Mouse (Mus musculus) Muller cell, postnatal 12 days (primary cell): ENCODE results near the gene Gfm2.
"Not testable (repeated sequence)": the region's sequence is repeated elsewhere in the genome, so short reads cannot be mapped to it uniquely, and the experiment has no call there.

Experiments
- DNase-seq: peaks from one replicate; pipeline ENCODE4 v3.0.0-alpha.2; 2015; ENCODE audit errors: inconsistent ontology term

Gfm2 gene

DNA sequence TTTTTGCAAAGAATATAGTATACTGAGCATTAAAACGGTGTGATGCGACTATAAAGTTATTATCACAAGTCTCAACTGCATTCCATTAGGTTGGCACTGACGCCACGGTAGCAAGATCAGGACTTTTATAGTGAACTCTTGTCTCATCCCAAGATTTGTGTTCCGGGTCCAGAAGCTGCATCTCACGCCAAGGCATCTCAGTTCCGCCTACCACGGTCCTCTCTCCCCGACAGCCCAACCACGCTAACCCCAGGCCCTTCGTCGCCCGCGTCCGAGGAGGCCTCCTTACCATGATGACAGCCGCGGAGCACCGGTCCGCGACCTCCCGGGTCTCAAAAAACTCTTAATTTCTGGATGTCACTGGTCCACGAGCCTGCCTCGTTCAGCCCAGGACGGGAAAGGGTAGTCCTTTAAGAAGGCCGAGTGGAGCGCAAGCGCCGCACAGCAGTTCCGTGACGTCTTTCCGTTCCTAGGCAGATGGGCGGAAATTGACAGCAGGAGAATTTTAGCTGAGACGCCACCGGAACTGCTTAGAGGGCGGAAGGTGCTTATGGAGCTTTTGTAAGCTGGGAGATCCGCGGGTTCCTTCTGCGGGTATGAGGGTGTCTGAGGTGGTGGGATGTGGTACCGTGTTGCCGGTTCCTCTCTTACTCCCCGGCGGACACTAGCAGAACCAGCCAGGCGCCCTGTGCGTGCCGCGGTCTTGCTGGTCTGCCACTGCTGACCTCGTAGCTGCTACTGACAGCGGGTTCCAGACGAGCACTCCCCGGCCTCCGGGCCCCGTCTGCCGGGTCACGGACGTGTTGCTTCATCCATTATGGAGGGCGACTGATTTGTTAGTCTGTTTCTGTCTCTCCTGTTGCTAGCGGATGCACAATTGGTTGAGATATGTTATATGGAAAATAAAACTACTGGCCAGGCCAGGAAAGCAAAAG lies at the start of gene Gfm2, which contains the start of gene Nsa2:
Gfm2 (plus strand) TSS at position 472 of the 935 bp plus-strand sequence.
Nsa2 (minus strand) TSS at position 472 of the 935 bp plus-strand sequence.
- peak; percentile 90 for DNase-seq

GRCm38 (mm10) chr13:97088183-97088582 lies 49.6 kb upstream of the Gfm2 start:
- DNase-seq, result peak; percentile 96

GRCm38 (mm10) chr13:97095726-97096125 lies 42.0 kb upstream of the Gfm2 start:
- peak; percentile 87 for DNase-seq

DNA sequence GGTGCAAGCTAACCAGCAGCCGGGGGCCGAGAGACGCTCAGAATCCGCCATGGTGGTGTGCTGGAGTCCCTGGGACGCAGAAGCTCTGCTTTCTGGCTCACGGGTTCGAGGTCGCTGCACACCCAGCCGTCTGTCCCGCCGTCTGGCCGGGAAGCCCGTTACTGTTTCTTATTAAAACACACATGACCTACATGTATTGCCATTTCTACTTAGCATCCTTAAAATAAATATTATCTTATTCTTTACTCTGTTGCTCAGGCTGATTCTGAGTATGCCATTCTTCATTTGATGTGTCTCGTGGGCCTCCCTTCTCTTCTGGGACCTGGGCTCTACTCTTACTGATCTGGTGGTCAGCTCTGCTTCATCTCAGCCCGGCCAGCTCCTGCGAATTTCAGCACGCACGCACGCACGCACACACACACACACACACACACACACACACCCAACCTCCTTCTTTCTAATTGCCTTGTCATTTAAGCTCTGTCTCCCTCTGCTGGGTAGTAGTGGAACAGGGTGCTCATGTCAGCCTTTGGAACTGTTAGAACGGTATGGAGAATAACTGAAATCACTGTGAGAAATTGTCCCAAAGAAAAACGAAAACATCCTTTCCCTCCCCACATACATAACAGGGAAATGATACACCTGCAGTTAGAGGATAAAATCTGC lies 38.4 kb upstream of the Gfm2 start, which contains the start of gene Gm6169:
Gm6169 (minus strand) TSS at position 51 of the 666 bp plus-strand sequence.
- DNase-seq, result peak; percentile 74

- DNase-seq, result no peak
Measured at GRCm38 (mm10) chr13:97104996-97105395, 32.7 kb upstream of the Gfm2 start.

DNA sequence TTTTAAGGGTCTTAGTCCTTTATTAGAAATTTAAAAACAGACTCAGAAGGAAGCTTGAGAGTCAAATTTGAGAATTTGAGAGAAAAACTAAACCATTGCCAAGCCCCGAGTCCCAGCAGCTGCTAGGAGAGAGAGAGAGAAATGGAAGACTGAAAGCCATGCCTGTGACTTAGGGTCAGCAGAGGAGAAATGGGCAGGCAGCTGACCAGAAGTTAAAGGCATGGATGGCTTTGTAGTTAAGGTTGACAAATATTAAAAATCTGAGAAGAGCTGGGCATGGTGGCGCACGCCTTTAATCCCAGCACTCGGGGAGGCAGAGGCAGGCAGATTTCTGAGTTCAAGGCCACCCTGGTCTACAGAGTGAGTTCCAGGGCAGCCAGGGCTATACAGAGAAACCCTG lies 30.0 kb upstream of the Gfm2 start:
- DNase-seq, result not testable (repeated sequence)

DNA sequence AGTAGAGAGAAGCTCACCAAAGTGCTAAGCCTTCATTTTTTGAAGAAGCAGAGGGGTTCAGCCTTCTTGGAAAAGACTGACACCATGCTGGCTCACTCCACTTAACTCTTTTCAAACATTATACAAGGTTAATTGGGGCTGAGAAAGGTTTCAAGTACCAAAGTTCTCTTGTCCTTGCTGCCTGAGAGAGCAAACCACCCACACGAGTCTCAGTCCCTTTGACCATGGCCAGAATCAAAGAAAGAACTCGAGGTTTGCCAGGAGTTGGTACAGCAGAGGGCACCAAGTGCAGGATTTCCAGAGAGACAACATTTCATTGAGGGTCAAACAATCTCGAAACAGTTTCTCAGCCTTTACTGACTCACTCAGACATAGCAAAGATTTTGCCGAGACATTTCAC lies 28.7 kb upstream of the Gfm2 start:
- no peak for DNase-seq

- DNase-seq, result no peak
Measured at GRCm38 (mm10) chr13:97121341-97121740, 16.4 kb upstream of the Gfm2 start.

DNA sequence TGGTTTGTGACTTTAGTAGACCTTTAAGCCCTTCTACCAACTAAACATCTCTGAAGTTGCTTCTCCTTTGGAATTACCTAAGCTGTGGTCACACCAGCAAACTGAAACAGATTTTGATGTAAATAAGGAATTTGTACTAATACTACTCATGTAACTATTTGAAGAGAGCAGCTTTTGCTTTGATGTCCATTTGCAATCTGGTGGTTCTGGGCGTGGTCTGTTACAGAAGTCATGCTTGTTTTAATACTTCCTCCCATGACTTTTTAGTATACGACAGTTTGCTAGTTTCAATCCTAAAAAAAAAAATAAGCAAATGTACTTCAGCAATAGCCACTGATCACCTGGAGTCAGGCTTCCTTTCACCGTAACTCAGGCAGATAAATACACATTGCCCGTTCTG lies 8.1 kb upstream of the Gfm2 start:
- not testable (repeated sequence) for DNase-seq

DNA sequence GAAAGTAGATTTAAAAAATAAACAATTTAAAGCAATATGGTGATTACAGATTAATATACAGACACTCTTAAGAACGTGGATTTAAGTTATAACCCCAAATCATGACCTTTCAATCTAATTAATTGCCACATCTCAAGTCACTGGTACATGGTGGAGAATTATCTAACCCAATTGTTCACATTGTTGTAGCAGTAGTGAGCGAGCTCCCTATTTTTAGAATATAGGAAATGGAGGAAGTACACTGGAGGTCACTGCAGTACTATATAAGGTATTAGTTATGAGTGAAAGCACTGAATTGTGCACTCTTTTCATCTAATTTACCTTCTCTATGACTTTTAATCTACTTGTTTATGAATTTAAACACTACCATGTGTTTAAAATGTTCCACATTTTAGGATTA lies 7.3 kb upstream of the Gfm2 start:
- not testable (repeated sequence) for DNase-seq

DNA sequence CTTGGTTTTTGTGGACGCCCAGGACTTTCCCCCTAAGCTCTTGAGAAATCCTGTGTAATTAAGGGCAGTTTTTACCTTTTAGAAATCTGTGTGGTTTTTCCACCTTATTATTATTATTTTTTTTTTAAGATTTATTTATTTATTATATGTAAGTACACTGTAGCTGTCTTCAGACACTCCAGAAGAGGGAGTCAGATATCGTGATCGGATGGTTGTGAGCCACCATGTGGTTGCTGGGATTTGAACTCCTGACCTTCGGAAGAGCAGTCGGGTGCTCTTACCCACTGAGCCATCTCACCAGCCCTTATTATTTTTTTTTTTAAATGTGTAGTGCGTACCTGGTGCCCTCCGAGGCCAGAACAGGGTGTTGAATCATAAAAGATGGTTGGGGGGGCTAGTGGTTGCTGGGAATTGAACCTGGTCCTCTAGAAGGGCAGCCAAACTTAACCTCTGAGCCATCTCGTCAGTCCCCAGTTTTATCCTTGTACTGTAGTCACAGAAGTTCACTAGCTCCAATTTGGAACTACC lies 731 bp downstream of the Gfm2 start:
- DNase-seq, result not testable (repeated sequence)

- no peak for DNase-seq
Measured at GRCm38 (mm10) chr13:97142321-97142720, 4.6 kb downstream of the Gfm2 start.

GRCm38 (mm10) chr13:97145834-97146233 lies 8.1 kb downstream of the Gfm2 start:
- DNase-seq, result no peak

DNA sequence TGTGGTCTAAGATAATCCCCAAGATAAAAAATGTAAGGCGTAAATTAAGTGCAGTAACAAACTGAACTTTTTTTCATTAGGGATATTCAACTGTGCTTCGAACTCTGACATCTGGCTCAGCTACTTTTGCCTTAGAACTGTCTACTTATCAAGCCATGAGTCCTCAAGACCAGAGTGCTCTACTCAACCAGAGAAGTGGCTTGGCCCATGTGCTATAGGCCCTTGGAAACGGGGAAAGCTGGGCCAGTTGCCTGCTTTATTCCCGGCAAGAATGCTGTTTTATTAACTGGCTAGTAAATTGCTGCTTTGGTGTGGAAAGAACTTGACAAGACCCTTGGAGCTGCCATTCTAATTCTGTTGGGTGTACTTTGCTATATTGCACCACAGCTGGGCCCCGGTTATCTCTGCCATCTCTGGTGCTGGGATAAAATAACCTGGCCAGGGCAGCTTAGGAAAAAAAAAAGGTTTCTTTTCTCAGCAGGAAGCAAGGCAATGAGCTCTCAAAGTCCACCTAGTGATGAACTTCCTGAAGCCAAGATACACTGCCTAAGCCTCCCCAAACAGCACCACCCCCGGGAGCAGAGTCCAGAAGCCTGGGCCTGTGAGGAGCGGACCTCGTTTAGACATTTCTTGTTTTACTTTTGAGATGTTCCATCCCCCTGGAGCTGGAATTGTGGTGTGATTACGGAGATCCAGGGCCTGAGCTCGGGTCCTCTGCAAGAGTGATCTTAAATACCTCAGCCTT lies 38.0 kb downstream of the Gfm2 start:
- DNase-seq, result no peak

- DNase-seq, result no peak
Measured at GRCm38 (mm10) chr13:97176731-97177130, 39.0 kb downstream of the Gfm2 start.

DNA sequence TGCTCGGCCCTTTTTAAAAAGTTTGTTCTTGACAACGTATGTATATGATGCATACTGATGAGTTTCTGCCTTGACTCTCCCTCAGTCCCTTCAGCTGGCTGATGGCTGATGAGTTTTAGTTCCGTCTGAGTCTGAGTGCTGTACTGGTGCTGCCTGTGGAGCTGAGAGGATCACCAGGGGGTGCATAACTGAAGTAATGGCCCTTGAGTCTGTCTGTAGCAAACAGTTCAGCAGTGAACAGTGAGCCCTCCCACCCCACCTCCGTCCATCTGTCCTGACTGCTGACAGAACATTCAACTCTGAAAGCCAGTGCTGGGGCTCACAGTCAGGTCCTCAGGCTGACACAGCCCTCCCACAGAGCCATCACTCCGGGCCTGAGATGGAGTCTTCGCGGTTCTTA lies 41.2 kb downstream of the Gfm2 start:
- no peak for DNase-seq

DNA sequence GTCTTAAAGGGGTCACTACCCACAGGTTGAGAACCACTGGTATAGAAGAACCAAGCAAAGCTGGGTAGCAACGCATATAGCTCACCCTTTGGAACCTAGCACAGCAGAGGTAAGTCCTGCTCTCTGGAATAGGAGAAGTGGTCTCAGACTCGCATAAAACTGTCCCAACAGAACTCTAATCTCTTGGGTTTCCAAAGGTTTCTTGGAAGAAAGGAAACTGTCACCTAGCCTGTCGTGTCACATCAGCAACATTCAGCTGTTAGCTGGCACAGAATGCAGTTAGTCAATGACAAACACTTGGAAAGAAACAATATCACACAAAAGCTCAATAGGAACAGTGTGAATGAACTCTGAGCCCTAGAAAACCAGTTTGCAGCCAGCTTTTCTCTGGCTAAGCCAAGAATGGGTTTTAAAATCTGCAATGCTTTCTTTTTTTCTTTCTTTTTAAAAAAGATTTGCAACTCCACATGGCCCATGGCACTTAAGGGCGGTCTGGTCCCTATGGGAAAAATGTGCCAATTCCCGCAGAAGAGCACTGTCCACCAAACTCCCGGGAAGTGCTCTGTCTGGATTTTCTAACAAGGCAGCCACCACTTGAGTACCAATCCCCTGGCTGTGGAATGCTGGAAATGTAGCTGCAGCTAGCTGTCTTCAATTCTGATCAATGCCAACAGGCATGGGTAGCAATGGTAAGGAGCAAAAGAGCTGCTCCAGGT lies 42.5 kb downstream of the Gfm2 start:
- no peak for DNase-seq

DNA sequence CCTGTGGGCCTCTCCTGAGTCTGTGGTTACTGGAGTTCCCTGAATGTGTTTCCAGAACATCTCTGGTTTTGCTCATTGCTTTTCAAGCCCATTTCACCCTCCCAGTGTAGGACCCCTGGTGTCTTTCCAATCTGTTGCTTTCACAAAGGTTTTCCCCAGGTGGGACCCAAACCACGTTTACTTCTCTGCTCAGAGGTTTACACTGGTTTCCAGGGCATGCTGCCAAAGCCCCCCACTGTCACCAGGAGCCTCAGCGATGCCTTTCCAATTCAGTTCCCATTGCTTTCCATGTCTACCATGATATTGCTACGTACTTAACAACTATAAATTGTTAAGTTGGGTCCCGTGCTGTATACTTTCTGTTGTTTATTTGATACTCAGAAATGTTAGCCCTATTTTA lies 45.1 kb downstream of the Gfm2 start:
- DNase-seq, result no peak

- DNase-seq, result no peak
Measured at GRCm38 (mm10) chr13:97184168-97184567, 46.4 kb downstream of the Gfm2 start.

DNA sequence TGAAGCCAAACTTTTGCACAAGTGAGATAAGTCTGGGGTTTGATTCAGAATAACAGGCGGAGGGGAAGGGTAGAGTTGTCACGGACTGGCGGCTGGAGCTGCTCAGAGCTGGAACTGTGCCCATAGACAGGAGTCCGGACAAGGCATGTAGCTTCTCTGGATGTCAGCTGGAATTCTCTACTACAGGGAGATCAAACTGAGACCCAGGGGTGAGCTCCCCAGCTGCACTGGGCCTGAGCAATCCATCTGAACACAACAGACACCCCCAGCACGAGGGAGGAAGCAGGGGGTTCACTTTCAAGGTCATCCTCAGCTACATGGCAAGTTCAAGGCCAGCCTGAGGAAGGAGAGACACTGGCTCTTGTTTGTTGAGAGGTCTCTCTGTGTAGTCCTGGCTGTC lies 46.9 kb downstream of the Gfm2 start:
- no peak for DNase-seq

DNA sequence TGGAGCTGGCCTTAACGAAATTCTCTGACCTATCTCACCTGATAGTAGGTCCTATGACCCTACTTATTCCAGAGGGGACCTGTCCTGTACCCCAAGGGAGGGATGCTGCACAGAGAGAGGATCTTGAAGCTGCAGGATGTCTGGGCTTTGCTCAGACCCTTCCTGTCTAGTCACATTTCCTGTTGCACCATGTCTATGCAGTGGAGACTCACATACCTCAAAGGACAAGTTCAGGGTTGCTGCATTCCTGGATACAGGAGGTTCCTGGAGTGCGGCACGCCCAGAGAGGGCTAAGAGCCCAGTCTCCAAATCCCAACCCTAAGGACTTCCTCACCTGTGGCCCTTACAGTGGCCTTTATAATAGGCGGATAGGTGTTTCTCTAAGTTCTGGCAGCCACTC lies 48.6 kb downstream of the Gfm2 start:
- no peak for DNase-seq
